Comparison of ENCODE assay signal across 8 mouse cellular contexts in the genomic region with DNA sequence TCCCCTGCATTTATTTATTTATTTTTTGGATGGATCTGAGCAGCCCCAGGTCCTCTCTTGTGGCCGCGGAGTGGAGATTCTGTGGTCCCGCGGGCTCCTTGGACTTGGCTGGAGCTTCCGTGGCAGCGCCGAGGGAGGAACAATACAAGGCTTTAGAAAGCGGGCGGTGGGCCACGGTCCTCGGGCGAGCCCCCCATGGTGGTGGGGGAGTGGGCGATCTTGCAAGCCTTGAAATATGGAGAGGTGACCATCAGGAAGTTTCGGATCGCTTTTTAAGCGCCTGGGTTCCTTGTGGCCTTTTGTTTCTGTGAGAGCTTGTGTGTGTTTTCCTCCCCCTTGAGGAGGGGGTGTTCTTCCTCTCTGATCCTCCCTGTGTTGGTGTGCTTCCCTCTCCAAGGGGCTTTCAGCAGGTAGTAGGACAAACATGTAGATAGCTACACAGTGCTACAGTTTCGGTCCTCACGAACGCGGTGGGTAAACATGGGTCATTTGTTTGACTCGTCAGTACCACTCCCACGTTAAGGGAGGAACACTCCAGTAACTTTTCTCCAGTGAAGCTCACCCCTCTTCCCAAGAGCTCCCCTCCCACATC. TPM values are rescaled to one million over a fixed set of nuclear protein-coding genes. Genes with fewer than 3 reads are reported as not detected.
DNase-seq lines count a peak whose midpoint lies in the region; ATAC-seq and TF ChIP-seq lines count a peak whose summit lies in the region.

No protein-coding gene starts in this region.

- in situ Hi-C loops in CH12.LX (cut with MboI; ENCODE audit: low pct_ligation_motif_present, low pct_unique_long_range_greater_than_20kb, low sequenced_read_pairs) = no loop called here

- no peaks in the 10 kb centered on the region for H3K9me3 ChIP-seq in CH12.LX (replicated peaks; ENCODE audit: low read length)
- H3K9me3 ChIP-seq in forebrain, embryonic 11.5 days (ENCODE audit: control insufficient read depth, low read length) = no peaks in the 10 kb centered on the region
- no peaks in the 10 kb centered on the region for H3K9me3 ChIP-seq in lung, postnatal 0 days (ENCODE audit: low read length)

- peak overlapping the region; percentile 75 to 98 (median 96) for H3K4me3 ChIP-seq in CH12.LX (replicated peaks in 1 of 3; ENCODE audit: low read depth in 2 of 3, low read length in 2 of 3, poor library complexity in 1 of 3)
- H3K4me3 ChIP-seq in forebrain, embryonic 11.5 days (ENCODE audit: low read depth, low read length) = peak overlapping the region; percentile 95
- peak overlapping the region; percentile 82 for H3K4me3 ChIP-seq in layer of hippocampus, adult 2 months
- peak overlapping the region; percentile 86 for H3K4me3 ChIP-seq in lung, postnatal 0 days (ENCODE audit: low read depth, low read length)

- peak; percentile 31 for DNase-seq in CH12.LX (ENCODE audit: extremely low read depth)
- peak; percentile 68 for DNase-seq in brain, embryonic 14.5 days (ENCODE audit: low read depth)
- DNase-seq in forebrain, embryonic 11.5 days (ENCODE audit: low spot score) = peak; percentile 76
- peak; percentile 39 to 47 for DNase-seq in heart, postnatal 14 days
- peak in 1 of 2 experiments; percentile 20 for DNase-seq in layer of hippocampus, adult 2 months (ENCODE audit: low spot score in 2 of 2)
- DNase-seq in lung, postnatal 0 days (ENCODE audit: low spot score) = peak; percentile 69
- peak; percentile 58 for DNase-seq in retina, postnatal 1 day
- DNase-seq in urinary bladder, adult 2 months (ENCODE audit: low spot score) = peak; percentile 39

- 0% methylated on average over 22 of the region's 22 CpGs for WGBS in forebrain, embryonic 11.5 days
- WGBS in lung, postnatal 0 days = 0% methylated on average over 22 of the region's 22 CpGs

- H3K4me1 ChIP-seq in CH12.LX (ENCODE audit: control insufficient read depth in 1 of 2, insufficient read depth in 2 of 2) = peaks cover 1 to 30% of the 10 kb centered on the region in 2 experiments; a peak in 3 of 4 replicates
- peaks cover 4% of the 10 kb centered on the region; the same call in 1 of the 2 replicates for H3K4me1 ChIP-seq in forebrain, embryonic 11.5 days (replicated peaks; ENCODE audit: control insufficient read depth, insufficient read depth, low read length)
- H3K4me1 ChIP-seq in lung, postnatal 0 days (ENCODE audit: insufficient read depth, low read depth, low read length) = peaks cover 3% of the 10 kb centered on the region; the same call in 1 of the 2 replicates

- no peak for TF ChIP-seq POLR2A in CH12.LX (IDR thresholded peaks at IDR 0.05; ENCODE audit: low read depth, low read length)
- no peak for TF ChIP-seq POLR2A in brain, embryonic 14.5 days (IDR thresholded peaks at IDR 0.05; ENCODE audit: borderline replicate concordance, extremely low read depth, insufficient read depth, insufficient read length, poor library complexity, severe bottlenecking)

- peak; percentile 37 for ATAC-seq in forebrain, embryonic 11.5 days (replicated peaks; ENCODE audit: low FRiP score)
- peak; percentile 16; the same call in 1 of the 2 replicates for ATAC-seq in lung, postnatal 0 days

- intact Hi-C loops in heart, postnatal 14 days (cut with DNase I) = no loop called here

- peaks cover 55% of the 10 kb centered on the region for H3K79me2 ChIP-seq in CH12.LX (replicated peaks; ENCODE audit: control insufficient read depth, extremely low read depth, insufficient read depth, poor library complexity, severe bottlenecking)

- H3K9ac ChIP-seq in CH12.LX (ENCODE audit: insufficient read depth, low read depth) = peak overlapping the region; percentile 96
- H3K9ac ChIP-seq in forebrain, embryonic 11.5 days (ENCODE audit: low read length) = peak overlapping the region; percentile 99
- H3K9ac ChIP-seq in lung, postnatal 0 days (replicated peaks; ENCODE audit: low read depth) = peak overlapping the region; percentile 97

- TF ChIP-seq CTCF in CH12.LX (conservative IDR thresholded peaks at IDR 0.05 in 1 of 2, IDR thresholded peaks at IDR 0.05 in 1 of 2; ENCODE audit: low read depth in 2 of 2, low read length in 2 of 2) = no peak
- TF ChIP-seq CTCF in brain, embryonic 14.5 days (IDR thresholded peaks at IDR 0.05; ENCODE audit: borderline replicate concordance, extremely low read depth, insufficient read depth, insufficient read length) = no peak
- no peak for TF ChIP-seq CTCF in layer of hippocampus, adult 2 months (conservative IDR thresholded peaks at IDR 0.05)
- TF ChIP-seq CTCF in lung, postnatal 0 days (IDR thresholded peaks at IDR 0.05) = no peak

- no peaks in the 10 kb centered on the region for H3K27me3 ChIP-seq in CH12.LX (replicated peaks)
- H3K27me3 ChIP-seq in forebrain, embryonic 11.5 days (ENCODE audit: control insufficient read depth, insufficient read depth, low read length) = no peaks in the 10 kb centered on the region
- H3K27me3 ChIP-seq in lung, postnatal 0 days (replicated peaks; ENCODE audit: insufficient read depth, low read length) = no peaks in the 10 kb centered on the region

- TF ChIP-seq RAD21 in CH12.LX (IDR thresholded peaks at IDR 0.05; ENCODE audit: low read depth, low read length) = no peak

- no peak for TF ChIP-seq EP300 in CH12.LX (IDR thresholded peaks at IDR 0.05; ENCODE audit: low read length)
- no peak for TF ChIP-seq EP300 in lung, postnatal 0 days (IDR thresholded peaks at IDR 0.05)

- H3K36me3 ChIP-seq in CH12.LX (replicated peaks in 1 of 2; ENCODE audit: control insufficient read depth in 1 of 2, insufficient read depth in 1 of 2, low read length in 1 of 2) = peaks cover 2 to 11% of the 10 kb centered on the region in 2 experiments
- H3K36me3 ChIP-seq in forebrain, embryonic 11.5 days (ENCODE audit: control insufficient read depth, insufficient read depth, low read length) = no peaks in the 10 kb centered on the region
- H3K36me3 ChIP-seq in lung, postnatal 0 days (ENCODE audit: insufficient read depth, low read length) = no peaks in the 10 kb centered on the region

- dilution Hi-C loops in CH12.LX (cut with MboI; ENCODE audit: extremely low pct_ligation_motif_present, extremely low pct_unique_long_range_greater_than_20kb, low sequenced_read_pairs) = no loop called here

- peak overlapping the region; percentile 66; the same call in 1 of the 2 replicates for H3K4me2 ChIP-seq in CH12.LX (ENCODE audit: insufficient read depth, low read depth, poor library complexity, severe bottlenecking)
- peak overlapping the region; percentile 80 for H3K4me2 ChIP-seq in forebrain, embryonic 11.5 days (ENCODE audit: low read depth, low read length, severe bottlenecking)
- peak overlapping the region; percentile 70 for H3K4me2 ChIP-seq in lung, postnatal 0 days (replicated peaks; ENCODE audit: low read depth, low read length)

- peak overlapping the region; percentile 17; the same call in 1 of the 2 replicates for H3K27ac ChIP-seq in CH12.LX (ENCODE audit: insufficient read depth, low read depth)
- H3K27ac ChIP-seq in forebrain, embryonic 11.5 days (ENCODE audit: low read depth, low read length) = peak overlapping the region; percentile 96
- peak overlapping the region; percentile 97 for H3K27ac ChIP-seq in layer of hippocampus, adult 2 months
- peak overlapping the region; percentile 95 for H3K27ac ChIP-seq in lung, postnatal 0 days (ENCODE audit: low read length)

TF ChIP-seq in CH12.LX, 34 proteins besides CTCF, POLR2A, EP300 and RAD21:
- TF ChIP-seq SIN3A (IDR thresholded peaks at IDR 0.05; ENCODE audit: low read length) (peak; percentile 23), PAX5 (IDR thresholded peaks at IDR 0.05; ENCODE audit: low read length) (no peak)

RNA-seq across cellular contexts. Expression of a gene that starts 0.8 kb away (rescaled TPM):
- total RNA-seq in CH12.LX (2012; rRNA removed) (35.8 and 38.0 TPM in 2 replicates), CH12.LX (2014; rRNA removed) (17.1 and 17.3 TPM in 2 replicates)
- 36.1 and 41.0 TPM in 2 replicates for polyA plus RNA-seq in CH12.LX (2012; ENCODE audit: insufficient read length, low read depth)
- polyA plus RNA-seq in brain, embryonic 14.5 days (2012; rRNA removed) = 97.2 and 106 TPM in 2 replicates
- 122 and 131 TPM in 2 replicates for polyA plus RNA-seq in forebrain, embryonic 11.5 days (2014; fragmentation: Nextera tagmentation; extraction: Ambion mirVana)
- total RNA-seq in heart, postnatal 14 days (2021) = 10 to 100 TPM; 57.7 to 61.6 TPM
- total RNA-seq in layer of hippocampus, adult 2 months (2021) = 100 to 1,000 TPM; 122 to 125 TPM
- 37.8 and 45.3 TPM in 2 replicates for polyA plus RNA-seq in lung, postnatal 0 days (2015; fragmentation: Nextera tagmentation; extraction: Ambion mirVana)
- 36.8 and 39.9 TPM in 2 replicates for polyA plus RNA-seq in urinary bladder, adult 2 months (2012; rRNA removed)

Comparison
In these comparisons a context has a peak if more than half of its experiments do, and no peak if none do; other contexts are left out.
1. H3K27ac ChIP-seq: peak in every context shown above with its lines; median percentile 97 in layer of hippocampus, adult 2 months; 96 in forebrain, embryonic 11.5 days; 95 in lung, postnatal 0 days; 17 in CH12.LX.